Mouse (Mus musculus) hindbrain, postnatal 0 days (tissue): ENCODE data around the gene Fgfr2. TPM values are rescaled to one million over a fixed set of nuclear protein-coding genes. Genes with fewer than 3 reads are reported as not detected.

Source experiments
- ATAC-seq: fragments of 200-750 bp; cut with Nextera tagmentation; 2 replicates; pipeline ENCODE4 v1.8.0; 2017; ENCODE audit warnings: mild to moderate bottlenecking, moderate TSS enrichment, moderate library complexity
- DNase-seq: peaks from one replicate; pipeline ENCODE4 v3.0.0-alpha.2; 2015; ENCODE audit warnings: low spot score
- H3K27ac ChIP-seq: fragments of 300-500 bp; sonication (generic); 2 replicates; pipeline ENCODE4 v1.5.1; 2014; ENCODE audit warnings: mild to moderate bottlenecking
- H3K27me3 ChIP-seq: fragments of 300-500 bp; sonication (generic); 2 replicates; pipeline ENCODE4 v1.6.1; 2014; ENCODE audit warnings: low read length, mixed read lengths; ENCODE audit not compliant: insufficient read depth
- H3K36me3 ChIP-seq: fragments of 300-500 bp; sonication (generic); 2 replicates; pipeline ENCODE4 v1.6.1; 2014; ENCODE audit warnings: low read length, mixed read lengths; ENCODE audit not compliant: insufficient read depth
- H3K4me1 ChIP-seq: fragments of 300-500 bp; sonication (generic); 2 replicates; pipeline ENCODE4 v1.6.1; 2014; ENCODE audit warnings: antibody characterized with exemption, low read length, mixed read lengths; ENCODE audit not compliant: insufficient read depth
- H3K4me2 ChIP-seq: fragments of 300-500 bp; sonication (generic); 2 replicates; pipeline ENCODE4 v1.6.1; 2014; ENCODE audit warnings: low read depth, mild to moderate bottlenecking, low read length, moderate library complexity, mixed read lengths
- H3K4me3 ChIP-seq: fragments of 300-500 bp; sonication (generic); 2 replicates; pipeline ENCODE4 v1.5.1; 2014; ENCODE audit warnings: low read length
- H3K9ac ChIP-seq: fragments of 300-500 bp; sonication (generic); replicated peaks from 2 replicates; pipeline ENCODE4 v1.6.1; 2014; ENCODE audit warnings: mild to moderate bottlenecking, low read length, moderate library complexity, mixed read lengths
- H3K9me3 ChIP-seq: fragments of 300-500 bp; sonication (generic); 2 replicates; pipeline ENCODE4 v1.6.1; 2016; ENCODE audit warnings: low read length, mixed read lengths
- CTCF ChIP-seq: IDR thresholded peaks from 2 replicates; pipeline ENCODE4 v1.5.1; 2016; ENCODE audit warnings: antibody characterized with exemption, control low read depth, low read depth
- WGBS: fragments of 180-500 bp; shearing (Covaris S2); extraction: QIAGEN DNeasy Blood & Tissue Kit; methylation state at CpG from one replicate; pipeline ENCODE4 v1.1.7; 2014; 5-methylcytosine and 5-hydroxymethylcytosine counted together
- polyA plus RNA-seq: library from polyadenylated mRNA; unstranded; fragments of >200 nt; fragmentation: Nextera tagmentation; extraction: Ambion mirVana; gene quantifications from 2 replicates; pipeline ENCODE4 v1.2.1, GENCODE M21; 2015
- total RNA-seq: library from RNA; depleted of rRNA; stranded (reverse); fragments of >200 nt; gene quantifications from 2 replicates; pipeline ENCODE4 v1.2.3, GENCODE M21; 2014

Fgfr2 gene
- total and polyA plus RNA-seq, 2 experiments from 2014 or later, result 17.3 to 49.0 TPM

DNA sequence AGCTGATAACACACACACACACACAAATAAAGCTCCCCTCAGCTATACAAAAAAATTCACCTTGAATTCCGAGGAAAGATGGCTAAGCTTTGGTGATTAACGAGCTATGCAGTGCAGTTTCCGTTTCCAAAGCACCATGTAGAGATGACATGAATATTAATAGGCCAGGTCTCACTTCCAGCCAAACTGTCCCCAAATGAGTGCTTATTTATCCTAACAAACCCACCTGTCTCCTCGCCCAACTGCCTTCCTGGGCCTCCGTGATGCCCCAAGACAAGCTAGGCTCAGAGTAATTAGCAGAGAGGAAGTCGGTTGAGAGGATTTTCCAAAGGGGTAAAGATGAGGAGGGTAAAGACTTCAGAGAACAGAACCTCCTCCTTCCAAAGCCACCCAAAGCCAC is 2652.1 kb downstream of the Fgfr2 start:
- Histone ChIP-seq H3K27ac (no peak overlapping the region), H3K36me3 (no peaks in the 10 kb centered on the region), H3K4me2 (no peak overlapping the region), H3K4me1 (no peaks in the 10 kb centered on the region), H3K9me3 (no peaks in the 10 kb centered on the region), H3K27me3 (no peaks in the 10 kb centered on the region), H3K4me3 (no peak overlapping the region), H3K9ac (no peak overlapping the region)
- peak; percentile 22 for DNase-seq
- no peak for ATAC-seq
- 21% methylated on average over 6 of the region's 6 CpGs for WGBS
- no peak for TF ChIP-seq CTCF

DNA sequence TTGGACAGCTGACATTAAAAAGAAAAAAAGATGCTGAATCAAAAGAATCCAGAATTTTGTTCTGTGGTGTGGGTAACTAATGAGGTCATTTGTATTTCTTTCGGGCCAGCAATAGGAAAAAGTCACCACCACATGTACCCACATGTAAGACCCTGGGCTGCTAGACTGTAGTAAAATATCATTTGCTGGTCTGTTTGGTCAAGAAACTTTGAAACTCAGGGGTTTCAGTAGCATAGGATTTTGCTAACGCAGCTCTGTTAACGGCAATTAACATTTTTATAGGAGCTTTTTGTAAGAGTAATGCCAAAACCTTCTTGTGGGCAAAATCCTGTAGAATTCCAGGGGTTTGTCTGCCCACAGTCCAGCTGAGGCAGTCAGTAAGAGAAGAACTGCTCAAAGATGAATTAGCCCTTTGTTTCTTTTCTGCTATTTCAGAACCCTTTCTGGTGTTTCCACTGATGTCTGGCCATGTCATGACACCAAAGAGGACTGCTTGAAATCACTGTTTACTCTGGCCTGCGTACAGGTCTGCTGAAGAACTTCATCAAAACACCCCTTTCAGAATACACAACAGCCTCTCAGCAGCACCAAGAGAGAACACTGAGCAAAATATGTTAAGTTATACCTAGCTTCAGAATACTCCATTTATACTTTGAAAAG is 2667.4 kb downstream of the Fgfr2 start:
- DNase-seq, result peak; percentile 9
- Histone ChIP-seq H3K36me3 (peaks cover 2% of the 10 kb centered on the region; the same call in 1 of the 2 replicates), H3K9me3 (no peaks in the 10 kb centered on the region), H3K4me3 (no peak overlapping the region), H3K27ac (no peak overlapping the region), H3K4me1 (no peaks in the 10 kb centered on the region), H3K27me3 (no peaks in the 10 kb centered on the region), H3K9ac (no peak overlapping the region), H3K4me2 (no peak overlapping the region)
- TF ChIP-seq CTCF, result no peak
- 55% methylated on average over 4 of the region's 4 CpGs for WGBS
- no peak for ATAC-seq

- no peaks in the 10 kb centered on the region for H3K27me3 ChIP-seq
- peaks cover 7% of the 10 kb centered on the region for H3K36me3 ChIP-seq
- H3K9me3 ChIP-seq, result no peaks in the 10 kb centered on the region
- no peak overlapping the region for H3K27ac ChIP-seq
- TF ChIP-seq CTCF, result no peak
- DNase-seq (no peak), ATAC-seq (no peak)
- no peak overlapping the region for H3K9ac ChIP-seq
- WGBS, result 89% methylated on average over 3 of the region's 3 CpGs
- H3K4me2 ChIP-seq, result no peak overlapping the region
- no peaks in the 10 kb centered on the region for H3K4me1 ChIP-seq
- no peak overlapping the region for H3K4me3 ChIP-seq
These were observed 2668.9 kb downstream of the Fgfr2 start for GRCm38 (mm10) chr7:130454226-130454625.

GRCm38 (mm10) chr7:130435776-130436175 is 2687.4 kb downstream of the Fgfr2 start:
- WGBS, result 95% methylated on average over 5 of the region's 5 CpGs
- Histone ChIP-seq H3K4me3 (no peak overlapping the region), H3K4me1 (no peaks in the 10 kb centered on the region), H3K9me3 (no peaks in the 10 kb centered on the region), H3K36me3 (no peaks in the 10 kb centered on the region), H3K4me2 (no peak overlapping the region), H3K27ac (no peak overlapping the region), H3K27me3 (no peaks in the 10 kb centered on the region), H3K9ac (no peak overlapping the region)
- DNase-seq, result no peak
- TF ChIP-seq CTCF, result no peak
- ATAC-seq, result no peak

- Histone ChIP-seq H3K4me3 (no peak overlapping the region), H3K27me3 (no peaks in the 10 kb centered on the region), H3K27ac (no peak overlapping the region), H3K9me3 (no peaks in the 10 kb centered on the region), H3K4me1 (no peaks in the 10 kb centered on the region), H3K36me3 (no peaks in the 10 kb centered on the region), H3K4me2 (no peak overlapping the region), H3K9ac (no peak overlapping the region)
- no peak for DNase-seq
- no peak for ATAC-seq
- 89% methylated on average over 2 of the region's 2 CpGs for WGBS
- no peak for TF ChIP-seq CTCF
These were observed 2691.0 kb downstream of the Fgfr2 start for GRCm38 (mm10) chr7:130432141-130432540.

- H3K4me1 ChIP-seq, result no peaks in the 10 kb centered on the region
- TF ChIP-seq CTCF, result no peak
- no peak overlapping the region for H3K27ac ChIP-seq
- H3K9me3 ChIP-seq, result no peaks in the 10 kb centered on the region
- no peaks in the 10 kb centered on the region for H3K27me3 ChIP-seq
- H3K9ac ChIP-seq, result no peak overlapping the region
- no peak overlapping the region for H3K4me3 ChIP-seq
- 17% methylated on average over 5 of the region's 5 CpGs for WGBS
- no peaks in the 10 kb centered on the region for H3K36me3 ChIP-seq
- H3K4me2 ChIP-seq, result no peak overlapping the region
- ATAC-seq (no peak), DNase-seq (no peak)
These were observed 2696.6 kb downstream of the Fgfr2 start for GRCm38 (mm10) chr7:130426586-130426985.

GRCm38 (mm10) chr7:130425991-130426390 is 2697.2 kb downstream of the Fgfr2 start:
- 81% methylated on average over 2 of the region's 2 CpGs for WGBS

More at GRCm38 (mm10) chr7:130425991-130426390, 2697.2 kb downstream of the Fgfr2 start:
- Histone ChIP-seq H3K27me3 (no peaks in the 10 kb centered on the region), H3K36me3 (no peaks in the 10 kb centered on the region), H3K4me2 (no peak overlapping the region), H3K27ac (no peak overlapping the region), H3K4me1 (no peaks in the 10 kb centered on the region), H3K9ac (no peak overlapping the region), H3K4me3 (no peak overlapping the region), H3K9me3 (no peaks in the 10 kb centered on the region)
- no peak for TF ChIP-seq CTCF
- ATAC-seq (no peak), DNase-seq (no peak)
